Mouse (Mus musculus) G1E (cell line): ENCODE measurements around the gene Pga5.

Experiments used
- CTCF ChIP-seq: IDR thresholded peaks from 2 replicates; pipeline ENCODE4 v1.5.1; 2012; ENCODE audit warnings: low read depth, low read length, inconsistent platforms, mixed read lengths
- GATA1 ChIP-seq: IDR thresholded peaks from 2 replicates; pipeline ENCODE4 v1.6.1; 2012; ENCODE audit warnings: borderline replicate concordance, low read length, inconsistent platforms, mixed read lengths
- GATA2 ChIP-seq: IDR thresholded peaks from 2 replicates; pipeline ENCODE4 v1.6.1; 2012; ENCODE audit warnings: low read depth, low read length, inconsistent platforms, borderline replicate concordance
- POLR2AphosphoS5 ChIP-seq: IDR thresholded peaks from 2 replicates; pipeline ENCODE4 v1.6.1; 2012; ENCODE audit warnings: low read depth, low read length, inconsistent platforms; ENCODE audit not compliant: insufficient replicate concordance
- TAL1 ChIP-seq: conservative IDR thresholded peaks from 2 replicates; pipeline ENCODE4 v1.6.1; 2012; ENCODE audit warnings: low read depth, low read length, inconsistent platforms, mixed read lengths

GRCm38 (mm10) chr19:10692361-10692760 is 14.5 kb upstream of the Pga5 start:
- TF ChIP-seq GATA1 (no peak), CTCF (no peak), TAL1 (no peak), POLR2AphosphoS5 (no peak), GATA2 (no peak)
